Mouse (Mus musculus): ENCODE measurements around the gene Ptpre.

- TF ChIP-seq POLR2A (IDR thresholded peaks at IDR 0.05; ENCODE audit: low read depth, low read length) (no peak), MAZ (IDR thresholded peaks at IDR 0.05; ENCODE audit: low read depth, low read length) (no peak), GABPA (IDR thresholded peaks at IDR 0.05; ENCODE audit: insufficient replicate concordance, low read depth, low read length) (no peak), SIN3A (IDR thresholded peaks at IDR 0.05; ENCODE audit: low read length) (no peak), CTCF (conservative IDR thresholded peaks at IDR 0.05 in 1 of 2, IDR thresholded peaks at IDR 0.05 in 1 of 2; ENCODE audit: low read depth in 2 of 2, low read length in 2 of 2) (no peak), EP300 (IDR thresholded peaks at IDR 0.05; ENCODE audit: low read length) (no peak), MAX (IDR thresholded peaks at IDR 0.05; ENCODE audit: low read length) (no peak), KAT2A (IDR thresholded peaks at IDR 0.05; ENCODE audit: insufficient replicate concordance, low read length) (no peak), CHD1 (IDR thresholded peaks at IDR 0.05; ENCODE audit: low read depth, low read length) (no peak), MEF2A (IDR thresholded peaks at IDR 0.05; ENCODE audit: borderline replicate concordance, low read depth, low read length) (no peak)
Observed at GRCm38 (mm10) chr7:135703600-135704148, 166.4 kb downstream of the Ptpre start.
